Mouse (Mus musculus) G1E (cell line): ENCODE results near the gene Pear1. TPM values are rescaled to one million over a fixed set of nuclear protein-coding genes. Genes with fewer than 3 reads are reported as not detected.
A peak's percentile ranks its signal among the peaks of the same experiment; 100 is the strongest.

Experiments
- ATAC-seq: 2 replicates; pipeline ENCODE4 v1.8.0; 2016; ENCODE audit warnings: mild to moderate bottlenecking; ENCODE audit not compliant: insufficient number of reproducible peaks, poor library complexity, low FRiP score, severe bottlenecking; ENCODE audit errors: extremely low read depth
- DNase-seq: peaks from one replicate; pipeline ENCODE4 v3.0.0; 2012; ENCODE audit warnings: low spot score
- H3K27me3 ChIP-seq: 2 replicates; pipeline ENCODE4 v1.6.1; 2012; ENCODE audit warnings: mild to moderate bottlenecking, low read length, inconsistent platforms; ENCODE audit not compliant: insufficient read depth
- H3K36me3 ChIP-seq: replicated peaks from 2 replicates; pipeline ENCODE3; 2012; ENCODE audit warnings: mild to moderate bottlenecking, inconsistent platforms
- H3K4me1 ChIP-seq: 2 replicates; pipeline ENCODE4 v1.6.1; 2012; ENCODE audit warnings: low read depth, low read length, inconsistent platforms, mixed read lengths; ENCODE audit not compliant: insufficient read depth
- H3K4me3 ChIP-seq: 2 replicates; pipeline ENCODE4 v1.5.1; 2012; ENCODE audit warnings: low read depth, mild to moderate bottlenecking, inconsistent platforms, low read length, moderate library complexity, mixed read lengths
- H3K9me3 ChIP-seq: replicated peaks from 2 replicates; pipeline ENCODE4 v1.6.1; 2012; ENCODE audit warnings: inconsistent platforms
- CTCF ChIP-seq: IDR thresholded peaks from 2 replicates; pipeline ENCODE4 v1.5.1; 2012; ENCODE audit warnings: low read depth, low read length, inconsistent platforms, mixed read lengths
- GATA1 ChIP-seq: IDR thresholded peaks from 2 replicates; pipeline ENCODE4 v1.6.1; 2012; ENCODE audit warnings: borderline replicate concordance, low read length, inconsistent platforms, mixed read lengths
- GATA2 ChIP-seq: IDR thresholded peaks from 2 replicates; pipeline ENCODE4 v1.6.1; 2012; ENCODE audit warnings: low read depth, low read length, inconsistent platforms, borderline replicate concordance
- POLR2AphosphoS5 ChIP-seq: IDR thresholded peaks from 2 replicates; pipeline ENCODE4 v1.6.1; 2012; ENCODE audit warnings: low read depth, low read length, inconsistent platforms; ENCODE audit not compliant: insufficient replicate concordance
- TAL1 ChIP-seq: conservative IDR thresholded peaks from 2 replicates; pipeline ENCODE4 v1.6.1; 2012; ENCODE audit warnings: low read depth, low read length, inconsistent platforms, mixed read lengths
- polyA plus RNA-seq: library from polyadenylated mRNA; stranded (reverse); fragments of >175 nt; gene quantifications from 2 replicates; pipeline ENCODE4 v1.2.3, GENCODE M21; 2012
- total RNA-seq, 2 experiments: library from RNA; stranded (forward) in 1 of 2; stranded (reverse) in 1 of 2; fragments of 200-1000 nt in 1 of 2; fragments of >200 nt in 1 of 2; fragmentation: Nextera tagmentation in 1 of 2; gene quantifications; 2 replicates each; pipeline ENCODE4 v1.2.3; 2014 to 2017

Gene Pear1
- total and polyA plus RNA-seq, 3 experiments = 0.05 TPM; not detected in 2

DNA sequence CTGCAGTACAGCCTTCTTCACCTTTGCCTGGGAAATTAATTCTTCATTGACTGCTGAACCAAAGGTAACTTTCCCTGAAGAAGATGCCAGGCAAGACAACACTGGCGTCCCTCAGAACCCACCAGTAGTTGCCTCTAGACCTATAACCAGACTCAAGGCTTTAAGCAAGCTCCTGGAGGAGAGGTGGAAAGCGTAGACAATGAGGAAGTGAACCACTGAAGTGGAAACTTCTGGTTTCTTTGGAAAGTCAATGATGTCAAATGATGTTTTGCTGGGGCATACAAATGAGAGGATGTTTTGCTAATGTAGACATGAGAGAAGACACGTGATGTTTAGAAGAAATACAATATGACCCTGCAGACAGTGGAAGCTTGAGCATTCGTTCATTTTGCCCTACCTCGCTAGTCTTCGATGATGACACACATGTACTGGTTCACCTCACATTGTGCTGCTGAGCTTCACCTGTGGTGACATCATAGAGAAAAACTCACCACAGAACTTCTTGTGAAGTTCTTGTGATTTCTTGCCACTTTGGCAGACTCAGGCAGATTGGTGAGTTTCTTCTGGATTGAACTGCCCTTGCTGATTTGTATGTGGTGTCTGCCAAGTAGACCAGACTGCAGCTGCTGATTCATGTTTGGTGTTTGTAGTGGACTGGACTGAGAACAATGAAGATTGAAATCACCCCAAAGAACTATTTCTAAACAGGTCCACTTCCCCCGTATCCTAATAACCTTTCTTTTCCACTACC lies 8.2 kb upstream of the Pear1 start:
- Histone ChIP-seq H3K27me3 (peaks cover 14% of the 10 kb centered on the region), H3K4me1 (no peaks in the 10 kb centered on the region), H3K36me3 (no peaks in the 10 kb centered on the region), H3K9me3 (no peaks in the 10 kb centered on the region), H3K4me3 (no peak overlapping the region)
- TF ChIP-seq TAL1 (no peak), GATA1 (no peak)
- DNase-seq (no peak), ATAC-seq (no peak)

- no peak for DNase-seq
- Histone ChIP-seq H3K9me3 (no peaks in the 10 kb centered on the region), H3K4me1 (no peaks in the 10 kb centered on the region), H3K36me3 (no peaks in the 10 kb centered on the region), H3K4me3 (no peak overlapping the region), H3K27me3 (peaks cover 9% of the 10 kb centered on the region)
- TF ChIP-seq GATA2 (no peak), CTCF (no peak), GATA1 (no peak)
- no peak for ATAC-seq
These were observed 4.9 kb upstream of the Pear1 start for GRCm38 (mm10) chr3:87829025-87829424.

- DNase-seq (no peak), ATAC-seq (no peak)
- Histone ChIP-seq H3K4me3 (no peak overlapping the region), H3K9me3 (no peaks in the 10 kb centered on the region), H3K36me3 (no peaks in the 10 kb centered on the region), H3K27me3 (peaks cover 14% of the 10 kb centered on the region), H3K4me1 (no peaks in the 10 kb centered on the region)
- no peak for TF ChIP-seq GATA1
- no peak for TF ChIP-seq TAL1
- no peak for TF ChIP-seq GATA2
- TF ChIP-seq CTCF = no peak
- no peak for TF ChIP-seq POLR2AphosphoS5
These were observed 4.3 kb upstream of the Pear1 start for GRCm38 (mm10) chr3:87828435-87828834.

DNA sequence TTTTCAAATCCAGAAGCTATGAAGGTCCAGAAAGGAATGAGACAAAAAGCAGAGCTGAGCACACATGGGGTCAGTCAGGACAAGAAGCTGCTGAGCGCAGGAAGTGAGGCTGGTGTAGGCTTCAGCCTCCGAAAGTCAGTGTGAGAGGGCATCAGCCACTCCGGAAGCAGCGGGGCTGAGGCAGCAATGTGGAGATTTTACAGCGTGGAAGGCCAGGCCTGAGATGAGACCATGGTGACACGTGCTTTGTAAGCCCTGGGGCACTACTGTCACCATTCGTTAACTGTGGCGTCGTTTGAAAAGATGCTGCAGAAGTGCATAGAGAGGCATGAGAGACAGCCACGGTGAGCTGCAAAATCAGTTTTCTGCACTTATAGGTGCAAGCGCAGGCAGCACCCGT lies 5.9 kb downstream of the Pear1 start:
- TF ChIP-seq GATA2 = no peak
- TF ChIP-seq GATA1 = no peak
- no peak for TF ChIP-seq POLR2AphosphoS5
- TF ChIP-seq CTCF = no peak
- no peak for TF ChIP-seq TAL1
- no peaks in the 10 kb centered on the region for H3K36me3 ChIP-seq
- DNase-seq = no peak
- peaks cover 57% of the 10 kb centered on the region for H3K27me3 ChIP-seq
- H3K4me3 ChIP-seq = no peak overlapping the region
- peaks cover 3% of the 10 kb centered on the region; the same call in 1 of the 2 replicates for H3K4me1 ChIP-seq
- H3K9me3 ChIP-seq = no peaks in the 10 kb centered on the region
- ATAC-seq = no peak

DNA sequence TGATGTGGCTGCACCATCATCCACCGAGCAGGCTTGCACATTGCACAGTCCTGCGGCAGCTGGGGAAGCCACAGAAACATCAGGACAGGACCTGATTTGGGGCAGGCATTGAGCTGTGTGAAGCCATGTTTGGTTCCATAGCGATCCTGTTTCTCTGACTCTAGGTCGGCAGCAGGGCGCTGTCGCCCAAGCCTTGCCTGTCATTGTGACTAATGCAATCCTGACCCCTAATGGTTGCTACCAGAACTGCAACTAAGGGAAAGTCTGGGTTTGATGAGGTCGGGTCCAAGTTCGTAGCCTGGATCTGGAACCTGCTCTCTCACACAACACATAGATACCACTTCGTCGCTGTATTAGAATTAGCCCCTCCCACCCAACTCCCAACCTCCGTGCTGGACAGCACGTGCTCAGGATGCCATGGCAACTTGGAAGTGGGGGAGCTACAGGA lies 7.4 kb downstream of the Pear1 start:
- Histone ChIP-seq H3K9me3 (no peaks in the 10 kb centered on the region), H3K36me3 (no peaks in the 10 kb centered on the region), H3K4me1 (peaks cover 3% of the 10 kb centered on the region; the same call in 1 of the 2 replicates), H3K27me3 (peaks cover 57% of the 10 kb centered on the region), H3K4me3 (no peak overlapping the region)
- TF ChIP-seq GATA2 (no peak), CTCF (peak; percentile 94), GATA1 (no peak)
- peak; percentile 70 for DNase-seq
- no peak for ATAC-seq

- no peaks in the 10 kb centered on the region for H3K9me3 ChIP-seq
- H3K36me3 ChIP-seq = no peaks in the 10 kb centered on the region
- ATAC-seq = no peak
- peaks cover 3% of the 10 kb centered on the region; the same call in 1 of the 2 replicates for H3K4me1 ChIP-seq
- H3K27me3 ChIP-seq = peaks cover 57% of the 10 kb centered on the region
- TF ChIP-seq POLR2AphosphoS5 (no peak), CTCF (no peak), GATA2 (no peak), GATA1 (no peak), TAL1 (no peak)
- no peak for DNase-seq
- no peak overlapping the region for H3K4me3 ChIP-seq
These were observed 7.9 kb downstream of the Pear1 start for GRCm38 (mm10) chr3:87816166-87816565.

DNA sequence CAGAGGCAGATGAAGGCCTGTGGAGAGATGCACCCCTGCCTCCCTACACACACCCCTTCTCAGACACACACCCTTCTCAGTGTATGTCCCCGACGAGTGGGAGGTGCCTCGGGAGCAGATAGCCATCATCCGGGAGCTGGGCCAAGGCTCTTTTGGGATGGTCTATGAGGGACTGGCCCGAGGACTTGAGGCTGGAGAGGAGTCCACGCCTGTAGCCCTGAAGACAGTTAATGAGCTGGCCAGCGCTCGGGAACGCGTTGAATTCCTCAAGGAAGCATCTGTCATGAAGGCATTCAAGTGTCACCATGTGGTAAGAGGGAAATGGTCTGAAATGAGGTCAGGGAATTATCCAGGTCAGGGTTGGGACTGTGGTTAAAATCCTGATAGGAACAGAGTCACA lies 11.2 kb downstream of the Pear1 start:
- peaks cover 54% of the 10 kb centered on the region for H3K27me3 ChIP-seq
- no peaks in the 10 kb centered on the region for H3K36me3 ChIP-seq
- peaks cover 3% of the 10 kb centered on the region; the same call in 1 of the 2 replicates for H3K4me1 ChIP-seq
- TF ChIP-seq GATA1 (no peak), CTCF (no peak), POLR2AphosphoS5 (no peak), TAL1 (no peak), GATA2 (no peak)
- H3K9me3 ChIP-seq = no peaks in the 10 kb centered on the region
- ATAC-seq = no peak
- no peak overlapping the region for H3K4me3 ChIP-seq
- no peak for DNase-seq
